Mouse (Mus musculus): ENCODE measurements around the gene Lrrc51. TPM values are rescaled to one million over a fixed set of nuclear protein-coding genes. Genes with fewer than 3 reads are reported as not detected.
A peak's percentile ranks its signal among the peaks of the same experiment; 100 is the strongest.

Gene Lrrc51
- total and polyA plus RNA-seq, 3 experiments = 13.6 to 30.8 TPM; not detected in 1

DNA sequence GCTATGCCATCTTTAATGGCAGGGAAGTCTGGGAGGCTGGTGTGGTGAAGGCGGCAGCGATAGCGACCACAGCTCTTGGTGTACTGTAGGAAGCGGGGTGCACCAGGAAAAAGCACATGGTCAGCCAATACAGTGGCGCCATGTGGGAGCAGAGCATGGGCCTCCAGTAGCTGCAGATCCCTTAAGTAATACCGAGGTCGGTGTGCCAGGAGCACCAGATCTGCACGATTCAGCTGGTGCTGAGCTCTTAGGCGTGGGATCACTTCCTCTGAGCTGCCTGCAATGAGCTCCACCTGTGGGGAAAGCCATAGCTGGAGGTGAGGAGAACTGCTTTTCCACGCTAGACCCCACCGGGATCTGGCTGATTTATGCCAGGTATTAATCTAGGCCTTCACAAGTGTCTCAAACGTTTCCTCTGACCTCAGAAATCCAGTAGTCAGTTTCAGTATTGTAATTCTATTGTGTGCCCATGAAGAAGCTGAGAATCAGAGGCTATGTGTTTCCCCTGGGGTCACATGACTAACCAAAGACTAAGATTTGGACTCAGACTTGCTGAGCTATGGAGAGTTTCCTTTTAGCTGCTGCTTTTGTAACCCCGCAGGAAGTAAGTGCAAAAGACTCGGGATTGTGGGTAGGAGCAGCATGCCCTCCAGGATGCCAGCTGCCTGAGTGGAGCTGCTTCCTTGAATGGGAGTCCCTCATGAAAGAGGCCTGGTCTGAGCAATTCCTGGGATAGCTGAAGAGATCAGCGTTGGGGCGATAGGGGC lies 33.2 kb downstream of the Lrrc51 start:
- Histone ChIP-seq H3K9me3 (replicated peaks; ENCODE audit: insufficient read depth, low read length) (no peaks in the 10 kb centered on the region), H3K27ac (ENCODE audit: control insufficient read depth, low read depth, low read length) (no peak overlapping the region), H3K27me3 (ENCODE audit: control insufficient read depth in 1 of 2, insufficient read depth in 2 of 2, low read length in 2 of 2) (no peaks in the 10 kb centered on the region), H3K79me2 (ENCODE audit: control insufficient read depth, insufficient read depth, low read length, poor library complexity) (peaks cover 1% of the 10 kb centered on the region; the same call in 1 of the 2 replicates), H3K9ac (ENCODE audit: control insufficient read depth, low read depth, low read length, poor library complexity, severe bottlenecking) (no peak overlapping the region), H3K4me3 (ENCODE audit: control insufficient read depth in 1 of 2, insufficient read depth in 1 of 2, low read depth in 2 of 2, low read length in 2 of 2) (no peak overlapping the region), H3K4me1 (ENCODE audit: control insufficient read depth in 1 of 2, insufficient read depth in 2 of 2, low read length in 2 of 2) (peaks cover 1 to 4% of the 10 kb centered on the region in 2 experiments; a peak in 3 of 4 replicates), H3K36me3 (ENCODE audit: control insufficient read depth in 1 of 2, insufficient read depth in 2 of 2, low read length in 2 of 2) (peaks cover 0 to 9% of the 10 kb centered on the region in 2 experiments; a peak in 2 of 4 replicates)
- TF ChIP-seq USF1 (IDR thresholded peaks at IDR 0.05; ENCODE audit: low read depth, low read length) (0 out of 2 replicates have a peak, but pooled peaks have one; percentile 10), HCFC1 (IDR thresholded peaks at IDR 0.05; ENCODE audit: low read depth, low read length) (no peak)
- no peak for DNase-seq (ENCODE audit: low read depth, low spot score)

DNA sequence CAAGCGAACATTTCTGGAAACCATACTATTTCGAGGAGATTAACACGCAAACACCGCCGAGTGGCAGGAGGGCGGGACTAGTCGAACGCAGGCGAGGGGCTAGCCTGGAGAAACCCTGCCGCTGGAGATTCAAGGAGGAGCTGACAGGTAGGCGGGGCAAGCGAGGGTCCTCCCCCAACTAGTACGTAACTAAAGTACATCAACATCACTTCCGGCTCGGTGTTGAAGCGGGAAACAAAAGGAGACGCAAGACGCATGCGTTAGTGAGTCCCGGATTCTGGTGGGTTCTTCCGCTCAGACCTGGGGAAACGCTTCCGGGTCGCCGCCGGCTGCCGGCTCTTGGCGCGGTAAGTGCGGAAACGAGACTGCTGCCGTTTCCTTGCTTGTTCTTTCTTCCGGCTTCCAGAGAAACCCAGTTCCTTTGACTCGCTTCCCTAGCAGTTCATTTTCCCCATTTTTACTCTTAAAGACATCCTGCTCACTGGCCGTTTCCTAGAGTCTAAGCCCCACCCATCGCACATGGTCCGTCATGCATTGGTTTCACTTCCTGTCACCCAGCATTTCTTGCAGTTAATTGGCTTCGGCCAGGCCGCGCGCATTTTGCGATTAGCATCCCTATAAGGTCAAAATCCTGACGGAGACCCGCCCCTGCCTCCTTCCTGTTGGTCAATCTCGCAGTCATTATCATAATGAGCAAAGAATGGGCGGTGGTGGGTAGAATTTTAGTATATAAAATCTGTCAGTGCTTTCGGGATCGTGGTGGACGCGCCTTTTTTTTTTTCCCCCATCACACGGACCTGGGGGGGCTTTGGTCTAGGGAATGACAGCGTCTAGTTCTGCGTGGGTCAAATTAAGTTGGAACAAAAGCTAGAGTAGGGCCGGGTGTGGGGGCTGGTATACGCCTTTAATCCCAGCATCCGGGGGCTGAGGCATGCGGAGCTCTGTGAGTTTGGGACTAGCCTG lies 37.3 kb downstream of the Lrrc51 start:
- H3K27me3 ChIP-seq (ENCODE audit: control insufficient read depth in 1 of 2, insufficient read depth in 2 of 2, low read length in 2 of 2) = no peaks in the 10 kb centered on the region; a peak in 1 of 4 replicates
- DNase-seq (ENCODE audit: low read depth, low spot score) = peak; percentile 99
- no peaks in the 10 kb centered on the region for H3K9me3 ChIP-seq (replicated peaks; ENCODE audit: insufficient read depth, low read length)
- H3K9ac ChIP-seq (ENCODE audit: control insufficient read depth, low read depth, low read length, poor library complexity, severe bottlenecking) = peak overlapping the region; percentile 85
- H3K79me2 ChIP-seq (ENCODE audit: control insufficient read depth, insufficient read depth, low read length, poor library complexity) = peaks cover 1% of the 10 kb centered on the region; the same call in 1 of the 2 replicates
- peaks cover 0 to 4% of the 10 kb centered on the region in 2 experiments; a peak in 2 of 4 replicates for H3K4me1 ChIP-seq (ENCODE audit: control insufficient read depth in 1 of 2, insufficient read depth in 2 of 2, low read length in 2 of 2)
- peak overlapping the region; percentile 92 for H3K27ac ChIP-seq (ENCODE audit: control insufficient read depth, low read depth, low read length)
- peaks cover 0 to 8% of the 10 kb centered on the region in 2 experiments; a peak in 2 of 4 replicates for H3K36me3 ChIP-seq (ENCODE audit: control insufficient read depth in 1 of 2, insufficient read depth in 2 of 2, low read length in 2 of 2)
- peak overlapping the region; percentile 71 to 79 for H3K4me3 ChIP-seq (ENCODE audit: control insufficient read depth in 1 of 2, insufficient read depth in 1 of 2, low read depth in 2 of 2, low read length in 2 of 2)
- 0 out of 2 replicates have a peak, but pooled peaks have one; percentile 3 for TF ChIP-seq RCOR1 (IDR thresholded peaks at IDR 0.05; ENCODE audit: low read depth, low read length)
- no peak for TF ChIP-seq CTCF (IDR thresholded peaks at IDR 0.05 in 2 of 3, conservative IDR thresholded peaks at IDR 0.05 in 1 of 3; ENCODE audit: control insufficient read depth in 1 of 3, insufficient read depth in 1 of 3, low read depth in 2 of 3, low read length in 3 of 3, poor library complexity in 1 of 3, severe bottlenecking in 1 of 3)
- TF ChIP-seq SMC3 (IDR thresholded peaks at IDR 0.05; ENCODE audit: low read depth, low read length) = no peak
- TF ChIP-seq TBP (IDR thresholded peaks at IDR 0.05; ENCODE audit: low read depth, low read length) = peak; percentile 86
- peak; percentile 45 to 89; a peak in 3 of 4 replicates for TF ChIP-seq POLR2A (IDR thresholded peaks at IDR 0.05; ENCODE audit: control insufficient read depth in 1 of 2, insufficient read depth in 1 of 2, low read depth in 1 of 2, low read length in 2 of 2, poor library complexity in 1 of 2)
- TF ChIP-seq UBTF (IDR thresholded peaks at IDR 0.05; ENCODE audit: borderline replicate concordance, insufficient read depth, low read depth, low read length) = no peak
- TF ChIP-seq MEF2A (IDR thresholded peaks at IDR 0.05; ENCODE audit: extremely low read depth, insufficient replicate concordance, low read depth, low read length, poor library complexity, severe bottlenecking) = no peak
- TF ChIP-seq ZNF384 (IDR thresholded peaks at IDR 0.05; ENCODE audit: low read depth, low read length) = peak; percentile 87
- peak; percentile 93 for TF ChIP-seq E2F4 (IDR thresholded peaks at IDR 0.05; ENCODE audit: borderline replicate concordance, low read depth, low read length)
- peak; percentile 97 for TF ChIP-seq MXI1 (IDR thresholded peaks at IDR 0.05; ENCODE audit: low read depth, low read length)
- TF ChIP-seq NELFE (IDR thresholded peaks at IDR 0.05; ENCODE audit: low read depth, low read length) = peak; percentile 82
- peak; percentile 84 for TF ChIP-seq ELF1 (IDR thresholded peaks at IDR 0.05; ENCODE audit: low read depth, low read length)
- TF ChIP-seq RAD21 (IDR thresholded peaks at IDR 0.05; ENCODE audit: low read depth, low read length) = no peak
- 0 out of 4 replicates have a peak, but pooled peaks of 1 of the 2 experiments have one; percentile 15 for TF ChIP-seq EP300 (IDR thresholded peaks at IDR 0.05; ENCODE audit: low read depth in 1 of 2, low read length in 2 of 2)
- 0 out of 2 replicates have a peak, but pooled peaks have one; percentile 49 for TF ChIP-seq CHD1 (IDR thresholded peaks at IDR 0.05; ENCODE audit: low read depth, low read length)
- peak; percentile 79; the same call in 1 of the 2 replicates for TF ChIP-seq KAT2A (conservative IDR thresholded peaks at IDR 0.05; ENCODE audit: low read depth, low read length)
- no peak for TF ChIP-seq USF2 (IDR thresholded peaks at IDR 0.05; ENCODE audit: borderline replicate concordance in 1 of 2, insufficient read depth in 1 of 2, low read depth in 1 of 2, low read length in 2 of 2)
- peak; percentile 40 for TF ChIP-seq TCF12 (IDR thresholded peaks at IDR 0.05; ENCODE audit: low read depth, low read length)
- no peak for TF ChIP-seq MAFK (IDR thresholded peaks at IDR 0.05; ENCODE audit: borderline replicate concordance, low read depth, low read length)
- peak; percentile 65 for TF ChIP-seq CHD2 (IDR thresholded peaks at IDR 0.05; ENCODE audit: low read length)
- no peak for TF ChIP-seq ZKSCAN1 (IDR thresholded peaks at IDR 0.05; ENCODE audit: low read depth, low read length)
- TF ChIP-seq USF1 (IDR thresholded peaks at IDR 0.05; ENCODE audit: low read depth, low read length) = peak; percentile 56
- TF ChIP-seq GATA1 (IDR thresholded peaks at IDR 0.05; ENCODE audit: low read depth, low read length) = peak; percentile 65
- peak; percentile 94 for TF ChIP-seq NRF1 (IDR thresholded peaks at IDR 0.05; ENCODE audit: insufficient read depth, low read depth, low read length, poor library complexity, severe bottlenecking)
- TF ChIP-seq SIN3A (IDR thresholded peaks at IDR 0.05; ENCODE audit: low read length) = peak; percentile 87
